Mouse (Mus musculus) kidney, adult 2 months (tissue): Measurements from ENCODE around the gene Atp6v0c.

Experiments
- CTCF ChIP-seq: fragments of 200-500 bp; conservative IDR thresholded peaks from 2 replicates; pipeline ENCODE4 v1.5.1; 2011; ENCODE audit warnings: low read depth, mild to moderate bottlenecking, control low read depth, low read length, moderate library complexity, mixed read lengths; ENCODE audit not compliant: insufficient read depth, insufficient read length
- POLR2A ChIP-seq: fragments of 200-500 bp; IDR thresholded peaks from one replicate; pipeline ENCODE4 v1.6.1; 2011; ENCODE audit warnings: low read depth, low read length, control low read depth

- TF ChIP-seq CTCF (no peak), POLR2A (no peak)
Observed at GRCm38 (mm10) chr17:24163176-24163962, 6.1 kb downstream of the Atp6v0c start, which contains the start of gene Amdhd2.
